Mouse (Mus musculus) testis, postnatal 10 days (tissue): ENCODE data around the gene Zpbp2.
A peak's percentile ranks its signal among the peaks of the same experiment; 100 is the strongest.

Experiments
- DNase-seq: peaks from one replicate; pipeline ENCODE4 v3.0.0; 2021; ENCODE audit warnings: low spot score

Zpbp2 gene

DNA sequence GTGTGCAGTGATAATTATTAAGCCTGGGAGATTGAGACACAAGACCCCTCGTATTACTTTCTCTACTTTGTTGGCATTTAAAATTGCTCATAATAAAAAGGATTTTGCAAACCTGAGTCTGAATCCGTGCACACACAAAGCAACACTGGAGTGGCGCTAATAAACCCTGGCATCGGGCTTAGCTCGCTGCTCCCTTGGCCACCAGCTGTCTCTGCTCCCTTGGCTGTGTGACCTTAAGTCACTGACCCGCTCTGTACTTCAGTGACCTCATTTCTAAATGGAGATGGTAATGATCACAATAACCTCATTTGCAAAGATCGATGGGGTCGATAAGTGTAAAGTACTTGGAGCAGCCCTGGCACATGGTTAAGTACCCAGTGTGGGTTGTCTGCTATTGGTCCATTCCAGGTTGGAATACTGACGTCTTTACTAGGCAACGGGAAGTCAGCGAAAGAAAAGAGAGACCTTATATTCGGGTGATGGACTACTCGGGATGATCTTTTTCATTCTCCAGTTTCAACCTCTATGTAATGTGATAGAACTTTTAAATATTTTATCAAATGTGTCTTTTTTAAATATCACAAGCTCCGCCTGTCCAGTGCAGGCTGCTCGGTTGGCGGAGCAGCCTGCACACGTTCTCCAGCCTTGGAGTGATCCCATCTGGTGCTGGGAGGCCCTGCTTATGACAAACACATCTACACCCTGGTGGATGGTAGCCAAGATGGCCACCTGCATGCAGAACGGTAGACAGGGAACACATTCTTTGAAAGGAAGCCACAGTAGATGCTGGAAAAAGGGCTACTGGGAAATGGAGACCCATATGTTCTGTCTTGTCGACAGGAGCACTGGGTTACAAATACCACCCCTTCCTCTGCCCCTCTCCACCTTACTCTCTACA lies 39.9 kb downstream of the Zpbp2 start:
- DNase-seq, result no peak

DNA sequence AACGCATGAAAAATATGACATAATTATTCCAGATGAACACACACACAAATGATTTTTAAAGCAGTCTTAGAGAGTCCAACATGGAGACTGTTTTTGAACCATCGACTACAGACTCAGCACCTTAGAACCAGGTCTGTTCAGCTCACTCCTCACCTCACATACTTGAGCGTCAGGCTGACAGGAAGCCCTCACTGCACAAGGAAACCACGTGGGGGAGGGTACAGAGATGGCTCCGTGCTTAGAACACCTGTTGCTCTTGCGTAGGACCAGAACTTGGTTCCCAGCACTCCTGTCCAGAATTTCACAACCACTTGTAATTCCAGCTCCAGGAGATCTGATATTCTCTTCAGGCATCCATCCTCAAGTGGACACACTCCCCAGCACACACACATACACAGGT lies 44.1 kb downstream of the Zpbp2 start:
- no peak for DNase-seq

DNA sequence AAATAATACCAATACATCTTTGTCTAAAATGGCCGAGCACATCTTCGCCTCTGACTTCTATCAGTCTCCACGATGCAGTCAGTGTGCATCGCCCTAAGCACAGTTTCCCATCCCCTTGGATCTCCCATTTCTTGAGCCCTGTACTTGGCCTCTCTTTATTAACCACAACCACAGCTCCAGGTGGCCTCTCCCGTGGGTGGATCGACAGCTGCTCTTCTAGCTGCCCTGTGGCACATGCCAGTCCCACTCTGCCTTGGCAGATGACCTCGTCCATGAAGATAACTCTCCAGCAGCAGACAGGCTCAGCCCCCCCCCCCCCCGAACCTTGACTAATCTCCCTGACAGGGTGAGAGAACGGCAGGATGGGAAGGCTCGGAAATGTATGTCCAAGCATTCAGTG lies 44.6 kb downstream of the Zpbp2 start:
- no peak for DNase-seq

DNA sequence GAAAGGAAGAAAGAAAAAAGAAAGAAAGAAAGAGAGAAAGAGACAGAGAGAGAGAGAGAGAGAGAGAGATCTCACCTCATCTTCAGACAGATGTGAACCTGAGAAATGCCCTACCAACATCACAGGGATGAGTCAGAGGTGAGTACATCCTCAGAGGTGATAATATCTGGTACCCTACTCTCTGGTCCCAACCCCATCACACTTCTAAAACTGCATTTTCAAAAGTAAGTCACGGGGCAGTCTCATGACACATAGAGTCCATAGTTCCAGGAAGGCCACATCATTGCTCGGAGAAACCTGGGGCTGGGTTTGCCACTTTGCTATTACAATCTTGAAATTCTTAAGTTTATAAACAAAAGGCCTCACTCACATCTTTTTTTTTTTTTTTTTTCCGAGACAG lies 45.1 kb downstream of the Zpbp2 start:
- no peak for DNase-seq

DNA sequence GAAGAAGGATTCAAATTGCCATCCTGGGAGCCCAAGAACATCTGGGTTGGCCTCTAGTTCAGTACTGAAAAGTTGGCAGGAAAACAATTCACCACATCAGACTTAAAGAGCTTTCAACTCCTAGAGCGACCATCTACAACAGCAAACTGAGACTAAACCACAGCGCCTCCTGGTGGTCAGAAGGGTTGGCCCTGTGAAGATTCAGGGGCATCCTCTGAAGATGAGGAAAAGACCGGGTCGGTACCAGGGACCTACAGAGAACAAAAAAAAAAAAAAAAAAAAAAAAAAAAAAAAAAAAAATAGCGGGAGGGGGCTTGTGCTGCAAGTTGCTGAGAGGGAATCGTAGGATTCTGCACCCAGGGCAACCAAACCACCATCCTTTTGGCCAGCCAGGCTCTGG lies 46.5 kb downstream of the Zpbp2 start:
- peak; percentile 86 for DNase-seq

DNA sequence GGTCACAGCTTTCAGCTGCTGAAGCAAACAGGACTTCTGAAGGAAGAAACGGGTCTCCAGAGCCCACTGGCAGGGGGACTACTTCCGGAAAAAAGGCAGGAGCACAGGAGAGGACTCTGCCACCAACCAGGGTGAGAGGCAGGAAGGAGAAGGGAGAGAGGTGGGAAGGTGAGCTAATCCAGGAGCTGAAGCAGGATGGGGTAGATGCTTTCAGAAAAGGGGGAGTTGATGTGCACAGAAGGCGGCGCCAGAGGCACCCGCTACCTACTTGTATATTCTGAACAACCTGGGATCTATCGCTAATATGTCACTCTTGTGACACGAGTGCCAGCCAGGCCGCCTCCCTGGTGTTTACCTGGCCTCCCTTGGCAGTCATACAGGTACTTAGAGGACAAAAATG lies 47.1 kb downstream of the Zpbp2 start, which contains the start of gene Lrrc3c:
Lrrc3c (plus strand) TSS at position 301 of the 400 bp plus-strand sequence.
- no peak for DNase-seq

DNA sequence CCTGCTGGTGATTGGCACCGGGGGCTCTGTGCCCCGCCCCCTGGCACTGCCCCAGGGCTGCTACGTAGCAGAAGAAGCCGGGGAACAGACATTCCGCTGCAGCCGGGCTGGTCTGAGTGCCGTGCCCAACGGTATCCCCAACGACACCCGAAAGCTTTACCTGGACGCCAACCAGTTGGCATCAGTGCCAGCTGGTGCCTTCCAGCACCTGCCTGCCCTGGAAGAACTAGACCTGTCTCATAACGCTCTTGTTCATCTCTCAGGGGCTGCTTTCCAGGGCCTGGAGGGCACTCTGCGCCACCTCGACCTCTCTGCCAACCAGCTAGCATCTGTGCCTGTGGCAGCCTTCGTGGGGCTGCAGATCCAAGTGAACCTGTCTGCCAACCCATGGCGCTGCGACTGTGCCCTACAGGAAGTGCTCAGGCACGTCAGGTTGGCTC lies 48.0 kb downstream of the Zpbp2 start:
- peak; percentile 59 for DNase-seq

DNA sequence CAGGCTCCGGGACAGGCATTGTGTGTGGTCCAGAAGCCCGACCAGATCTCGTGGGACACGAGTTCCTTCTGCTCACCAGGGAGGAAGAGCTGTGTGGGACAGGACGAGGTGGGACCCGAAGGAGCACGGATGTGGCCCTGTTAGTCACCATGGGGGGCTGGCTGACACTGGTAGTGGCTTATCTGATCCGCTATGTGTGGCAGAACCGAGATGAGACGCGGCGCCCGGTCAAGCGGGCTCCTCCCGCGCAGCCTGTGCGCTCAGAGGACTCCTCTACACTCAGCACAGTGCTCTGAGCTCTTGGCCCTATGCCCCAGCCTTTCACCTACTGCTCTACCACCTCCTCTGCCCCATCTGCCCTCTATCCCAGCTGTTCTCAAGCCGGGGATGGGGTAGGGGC lies 48.4 kb downstream of the Zpbp2 start:
- peak; percentile 48 for DNase-seq

DNA sequence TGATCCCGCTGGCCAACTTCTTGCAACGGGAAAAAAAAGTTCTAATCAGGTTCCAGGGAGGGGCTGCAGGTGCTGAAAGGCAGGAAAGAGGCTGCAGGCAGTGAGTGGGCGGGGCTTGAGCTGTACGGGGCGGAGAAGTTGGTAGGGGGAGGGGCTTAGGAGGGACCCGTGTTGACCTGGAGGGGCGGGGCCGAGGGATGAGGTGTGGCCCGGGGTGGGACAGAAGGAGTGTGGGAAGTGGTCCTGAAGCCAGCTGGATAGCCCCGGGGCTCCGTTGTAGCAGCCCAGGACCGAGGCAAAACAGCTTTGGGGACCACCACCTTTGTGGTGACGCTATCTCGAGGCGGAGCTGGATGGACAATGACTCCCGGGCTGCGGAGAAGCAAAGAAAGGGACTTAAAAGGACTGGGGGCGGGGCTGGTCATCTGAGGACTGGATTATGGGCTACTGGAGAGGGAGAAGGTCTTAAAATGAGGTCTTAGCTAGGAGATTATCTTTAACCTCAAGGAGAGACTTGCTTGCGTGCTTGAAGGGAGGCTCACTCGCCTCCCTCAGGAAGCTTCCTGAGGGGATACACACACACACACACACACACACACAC lies 51.3 kb downstream of the Zpbp2 start:
- peak; percentile 78 for DNase-seq

DNA sequence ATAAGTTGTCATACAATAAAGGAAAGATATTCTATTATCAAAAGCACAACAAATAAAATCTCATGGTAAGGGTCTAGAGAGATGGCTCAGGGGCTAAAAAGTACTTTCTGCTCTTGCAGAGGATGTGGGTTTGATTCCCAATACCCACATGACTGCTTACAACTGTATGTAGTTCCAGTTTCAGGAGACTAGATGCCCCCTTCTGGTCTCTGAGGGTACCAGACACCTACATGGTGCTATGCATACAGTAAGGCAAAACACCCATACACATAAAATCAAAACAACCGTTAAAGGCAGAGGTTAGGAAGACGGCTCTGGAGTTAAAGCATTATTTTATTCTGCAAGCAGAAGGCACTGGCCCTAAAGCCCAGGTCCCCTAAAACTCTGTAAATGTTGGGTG lies 53.1 kb downstream of the Zpbp2 start:
- no peak for DNase-seq

DNA sequence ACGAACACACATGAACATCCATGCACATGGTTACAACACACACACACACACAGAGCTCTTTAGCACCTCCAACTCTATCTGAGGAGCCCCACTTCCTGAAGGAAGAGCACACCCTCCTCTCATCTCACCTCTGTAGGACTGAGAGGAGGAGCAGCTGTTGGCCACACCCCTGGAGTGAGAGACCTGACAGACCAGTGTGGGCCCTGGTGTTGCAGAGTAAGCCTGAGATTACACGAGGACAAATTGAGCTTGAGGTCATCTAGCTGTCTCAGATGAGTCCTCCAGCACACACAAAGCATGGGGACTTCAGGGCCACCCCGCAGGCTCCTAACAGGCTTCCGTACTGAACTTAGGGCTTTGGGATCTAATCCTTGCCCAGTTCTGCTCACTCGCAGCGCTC lies 54.0 kb downstream of the Zpbp2 start:
- peak; percentile 42 for DNase-seq

DNA sequence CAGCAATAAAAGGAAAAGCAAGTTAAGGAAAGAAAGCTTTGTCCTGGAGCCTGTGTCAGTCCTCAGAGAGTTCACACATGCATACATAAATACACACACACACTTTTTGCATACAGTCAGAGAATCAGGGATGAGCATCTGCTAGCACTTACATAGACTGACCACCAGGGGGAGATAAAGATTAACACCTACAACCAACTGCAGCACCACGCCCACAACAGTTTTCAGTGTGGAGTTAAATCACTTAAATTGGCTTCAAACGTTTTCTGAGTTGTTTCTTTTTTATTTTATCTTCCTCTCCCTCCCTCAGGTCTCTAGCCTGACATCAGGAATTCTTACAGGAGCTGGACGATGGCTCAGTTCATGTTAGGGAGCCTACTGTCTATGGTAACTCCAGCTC lies 55.9 kb downstream of the Zpbp2 start:
- DNase-seq, result peak; percentile 54
